Mouse (Mus musculus) kidney, postnatal 0 days (tissue): ENCODE results near the gene Plekhb2. TPM values are rescaled to one million over a fixed set of nuclear protein-coding genes. Genes with fewer than 3 reads are reported as not detected.

ENCODE experiments used
- ATAC-seq: fragments of 200-750 bp; cut with Nextera tagmentation; replicated peaks from 2 replicates; pipeline ENCODE4 v1.8.0; 2017; ENCODE audit warnings: low read depth, moderate number of reproducible peaks, moderate TSS enrichment, moderate library complexity; ENCODE audit not compliant: low FRiP score
- DNase-seq: peaks from one replicate; pipeline ENCODE4 v3.0.0-alpha.2; 2016; ENCODE audit warnings: low spot score
- H3K27ac ChIP-seq: fragments of 300-500 bp; sonication (generic); 2 replicates; pipeline ENCODE4 v1.5.1; 2014; ENCODE audit warnings: mild to moderate bottlenecking
- H3K27me3 ChIP-seq: fragments of 300-500 bp; sonication (generic); 2 replicates; pipeline ENCODE4 v1.6.1; 2014; ENCODE audit warnings: low read length, mixed read lengths; ENCODE audit not compliant: insufficient read depth
- H3K36me3 ChIP-seq: fragments of 300-500 bp; sonication (generic); 2 replicates; pipeline ENCODE4 v1.6.1; 2014; ENCODE audit warnings: low read length, mixed read lengths; ENCODE audit not compliant: insufficient read depth
- H3K4me1 ChIP-seq: fragments of 300-500 bp; sonication (generic); replicated peaks from 2 replicates; pipeline ENCODE4 v1.6.1; 2014; ENCODE audit warnings: antibody characterized with exemption, low read length, mixed read lengths; ENCODE audit not compliant: insufficient read depth
- H3K4me2 ChIP-seq: fragments of 300-500 bp; sonication (generic); 2 replicates; pipeline ENCODE4 v1.6.1; 2014; ENCODE audit warnings: mild to moderate bottlenecking, low read length, moderate library complexity, mixed read lengths
- H3K4me3 ChIP-seq: fragments of 300-500 bp; sonication (generic); replicated peaks from 2 replicates; pipeline ENCODE4 v1.5.1; 2014; ENCODE audit warnings: low read depth, low read length
- H3K9ac ChIP-seq: fragments of 300-500 bp; sonication (generic); 2 replicates; pipeline ENCODE4 v1.6.1; 2014; ENCODE audit warnings: low read depth, low read length
- H3K9me3 ChIP-seq: fragments of 300-500 bp; sonication (generic); replicated peaks from 2 replicates; pipeline ENCODE4 v1.6.1; 2016; ENCODE audit warnings: low read length, inconsistent platforms, mixed read lengths
- CTCF ChIP-seq: IDR thresholded peaks from 2 replicates; pipeline ENCODE4 v1.5.1; 2016; ENCODE audit warnings: antibody characterized with exemption, low read depth, mild to moderate bottlenecking, moderate library complexity
- WGBS: fragments of 180-500 bp; shearing (Covaris S2); extraction: QIAGEN DNeasy Blood & Tissue Kit; methylation state at CpG from one replicate; pipeline ENCODE4 v1.1.7; 2014; 5-methylcytosine and 5-hydroxymethylcytosine counted together
- polyA plus RNA-seq: library from polyadenylated mRNA; unstranded; fragments of >200 nt; fragmentation: Nextera tagmentation; extraction: Ambion mirVana; gene quantifications from 2 replicates; pipeline ENCODE4 v1.2.1, GENCODE M21; 2015

The Plekhb2 gene
- polyA plus RNA-seq, 1 experiment from 2014 or later, result 61.2 TPM

DNA sequence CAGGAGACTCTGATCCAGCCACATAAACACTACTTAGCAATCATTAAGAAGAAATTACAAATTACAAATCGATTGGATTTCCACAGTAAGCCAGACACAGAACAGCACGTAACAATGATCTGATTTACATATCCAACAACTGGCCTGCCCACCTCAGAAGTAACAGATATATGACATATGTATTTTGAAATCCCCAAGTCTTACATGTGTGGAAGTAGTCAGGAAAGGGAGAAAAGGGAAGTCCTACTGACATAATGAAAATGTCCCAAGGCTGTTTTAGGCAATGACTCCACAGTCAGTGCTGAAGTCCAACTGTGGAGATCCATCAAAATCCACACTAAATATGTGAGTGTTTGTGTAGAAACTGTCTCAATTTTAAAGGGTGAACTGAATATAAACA lies 28.4 kb upstream of the Plekhb2 start:
- H3K4me2 ChIP-seq, result no peak overlapping the region
- no peaks in the 10 kb centered on the region for H3K4me1 ChIP-seq
- no peak for DNase-seq
- no peak overlapping the region for H3K27ac ChIP-seq
- H3K4me3 ChIP-seq, result no peak overlapping the region
- no peaks in the 10 kb centered on the region for H3K9me3 ChIP-seq
- TF ChIP-seq CTCF, result no peak
- H3K36me3 ChIP-seq, result peaks cover 53% of the 10 kb centered on the region
- H3K9ac ChIP-seq, result no peak overlapping the region
- ATAC-seq, result no peak
- H3K27me3 ChIP-seq, result no peaks in the 10 kb centered on the region
- WGBS, result 93% methylated on average over 2 of the region's 2 CpGs

GRCm38 (mm10) chr1:34822003-34822402 lies 27.8 kb upstream of the Plekhb2 start:
- Histone ChIP-seq H3K4me1 (no peaks in the 10 kb centered on the region), H3K9me3 (no peaks in the 10 kb centered on the region), H3K4me3 (no peak overlapping the region), H3K27ac (no peak overlapping the region), H3K36me3 (peaks cover 53% of the 10 kb centered on the region), H3K9ac (no peak overlapping the region), H3K4me2 (no peak overlapping the region), H3K27me3 (no peaks in the 10 kb centered on the region)
- no peak for TF ChIP-seq CTCF
- 90% methylated on average over 7 of the region's 7 CpGs for WGBS
- DNase-seq, result no peak
- no peak for ATAC-seq

- WGBS, result 92% methylated on average over 7 of the region's 7 CpGs
- no peak for DNase-seq
- H3K36me3 ChIP-seq, result peaks cover 46% of the 10 kb centered on the region
Measured at GRCm38 (mm10) chr1:34822746-34823145, 27.0 kb upstream of the Plekhb2 start.

DNA sequence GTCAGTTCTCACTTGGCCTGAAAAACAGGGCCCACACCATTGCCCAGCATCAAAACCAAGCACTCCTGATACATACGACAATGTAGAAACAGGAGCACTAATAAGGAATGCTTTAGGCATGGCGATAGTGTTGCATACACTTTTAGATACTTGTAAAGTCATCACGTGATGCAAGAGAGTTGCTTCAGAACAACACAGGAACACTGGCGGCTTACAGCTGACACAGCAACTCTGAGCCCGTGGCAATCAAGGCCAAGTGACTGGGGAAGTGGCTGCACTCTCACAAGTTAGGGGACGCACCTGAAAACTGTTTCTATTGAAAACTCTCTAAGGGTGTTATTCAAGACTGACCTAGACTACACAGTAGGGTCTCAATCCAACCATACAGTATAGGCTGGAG lies 26.4 kb upstream of the Plekhb2 start:
- H3K36me3 ChIP-seq, result peaks cover 46% of the 10 kb centered on the region
- DNase-seq, result no peak
- no peaks in the 10 kb centered on the region for H3K9me3 ChIP-seq
- no peak for TF ChIP-seq CTCF
- no peak overlapping the region for H3K9ac ChIP-seq
- no peak overlapping the region for H3K4me2 ChIP-seq
- WGBS, result 84% methylated on average over 6 of the region's 6 CpGs
- H3K27ac ChIP-seq, result no peak overlapping the region
- no peak for ATAC-seq
- no peaks in the 10 kb centered on the region for H3K27me3 ChIP-seq
- no peaks in the 10 kb centered on the region for H3K4me1 ChIP-seq
- no peak overlapping the region for H3K4me3 ChIP-seq

More at GRCm38 (mm10) chr1:34822746-34823145, 27.0 kb upstream of the Plekhb2 start:
- H3K9ac ChIP-seq, result no peak overlapping the region
- ATAC-seq, result no peak
- no peaks in the 10 kb centered on the region for H3K4me1 ChIP-seq
- no peak overlapping the region for H3K4me2 ChIP-seq
- no peaks in the 10 kb centered on the region for H3K27me3 ChIP-seq
- no peak overlapping the region for H3K4me3 ChIP-seq
- no peaks in the 10 kb centered on the region for H3K9me3 ChIP-seq
- no peak for TF ChIP-seq CTCF
- no peak overlapping the region for H3K27ac ChIP-seq

- H3K27me3 ChIP-seq, result no peaks in the 10 kb centered on the region
- DNase-seq (no peak), ATAC-seq (no peak)
- H3K9ac ChIP-seq, result no peak overlapping the region
- H3K9me3 ChIP-seq, result no peaks in the 10 kb centered on the region
- TF ChIP-seq CTCF, result no peak
- H3K4me2 ChIP-seq, result no peak overlapping the region
- H3K4me3 ChIP-seq, result no peak overlapping the region
- no peak overlapping the region for H3K27ac ChIP-seq
- H3K4me1 ChIP-seq, result no peaks in the 10 kb centered on the region
- H3K36me3 ChIP-seq, result peaks cover 42% of the 10 kb centered on the region
- WGBS, result 82% methylated on average over 8 of the region's 8 CpGs
Measured at GRCm38 (mm10) chr1:34824208-34824607, 25.6 kb upstream of the Plekhb2 start.

DNA sequence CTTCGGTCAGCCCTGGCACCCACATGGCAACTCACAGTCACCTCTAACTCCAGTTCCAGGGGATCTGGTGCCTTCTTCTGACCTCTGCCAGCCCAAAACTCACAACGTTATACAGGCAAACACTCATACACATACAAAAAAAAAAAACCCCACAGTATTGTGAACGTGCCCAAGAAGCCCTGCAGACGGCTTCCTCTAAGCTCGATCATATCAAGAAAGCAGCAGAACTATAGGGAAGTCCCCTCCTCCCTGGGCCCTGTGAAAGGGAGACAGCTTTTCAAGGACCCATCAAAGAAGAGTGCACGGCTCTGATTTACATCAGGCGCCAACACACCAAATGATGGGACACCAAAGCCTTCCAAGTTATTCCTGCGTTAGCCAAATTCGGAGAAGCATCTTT lies 23.9 kb upstream of the Plekhb2 start:
- Histone ChIP-seq H3K9ac (no peak overlapping the region), H3K36me3 (peaks cover 34% of the 10 kb centered on the region), H3K4me1 (no peaks in the 10 kb centered on the region), H3K4me2 (no peak overlapping the region), H3K27me3 (no peaks in the 10 kb centered on the region), H3K4me3 (no peak overlapping the region), H3K9me3 (no peaks in the 10 kb centered on the region), H3K27ac (no peak overlapping the region)
- no peak for TF ChIP-seq CTCF
- no peak for ATAC-seq
- WGBS, result 89% methylated on average over 9 of the region's 9 CpGs
- DNase-seq, result no peak

- TF ChIP-seq CTCF, result no peak
- H3K4me1 ChIP-seq, result no peaks in the 10 kb centered on the region
- WGBS, result 66% methylated on average over 7 of the region's 7 CpGs
- H3K9me3 ChIP-seq, result no peaks in the 10 kb centered on the region
- no peak overlapping the region for H3K9ac ChIP-seq
- H3K27me3 ChIP-seq, result no peaks in the 10 kb centered on the region
- DNase-seq, result no peak
- H3K27ac ChIP-seq, result no peak overlapping the region
- H3K36me3 ChIP-seq, result peaks cover 28% of the 10 kb centered on the region
- no peak overlapping the region for H3K4me2 ChIP-seq
- peak; percentile 59 for ATAC-seq
- no peak overlapping the region for H3K4me3 ChIP-seq
Measured at GRCm38 (mm10) chr1:34827900-34828299, 21.9 kb upstream of the Plekhb2 start.
